Mouse (Mus musculus) adrenal gland, adult 2 months (tissue): ENCODE results near the gene Gm49405. TPM values are rescaled to one million over a fixed set of nuclear protein-coding genes. Genes with fewer than 3 reads are reported as not detected.
"Not testable (repeated sequence)": the region's sequence is repeated elsewhere in the genome, so short reads cannot be mapped to it uniquely, and the experiment has no call there.

Experiments
- DNase-seq: peaks from one replicate; pipeline ENCODE4 v3.0.0; 2021
- polyA plus RNA-seq: library from polyadenylated mRNA; depleted of rRNA; stranded (reverse); fragments of >200 nt; gene quantifications from 2 replicates; pipeline ENCODE4 v1.2.3, GENCODE M21; 2012
- total RNA-seq, 2 experiments: library from RNA; stranded (reverse); gene quantifications; 2 replicates each; pipeline ENCODE4 v1.2.3; 2021

Gm49405 gene
- total and polyA plus RNA-seq, 3 experiments, result 0.55 to 2.0 (median 0.69) TPM

GRCm38 (mm10) chr19:4014802-4015201, 14.4 kb downstream of the Gm49405 start:
- no peak for DNase-seq

- DNase-seq, result no peak
Measured at GRCm38 (mm10) chr19:4015635-4016034, 15.2 kb downstream of the Gm49405 start.

DNA sequence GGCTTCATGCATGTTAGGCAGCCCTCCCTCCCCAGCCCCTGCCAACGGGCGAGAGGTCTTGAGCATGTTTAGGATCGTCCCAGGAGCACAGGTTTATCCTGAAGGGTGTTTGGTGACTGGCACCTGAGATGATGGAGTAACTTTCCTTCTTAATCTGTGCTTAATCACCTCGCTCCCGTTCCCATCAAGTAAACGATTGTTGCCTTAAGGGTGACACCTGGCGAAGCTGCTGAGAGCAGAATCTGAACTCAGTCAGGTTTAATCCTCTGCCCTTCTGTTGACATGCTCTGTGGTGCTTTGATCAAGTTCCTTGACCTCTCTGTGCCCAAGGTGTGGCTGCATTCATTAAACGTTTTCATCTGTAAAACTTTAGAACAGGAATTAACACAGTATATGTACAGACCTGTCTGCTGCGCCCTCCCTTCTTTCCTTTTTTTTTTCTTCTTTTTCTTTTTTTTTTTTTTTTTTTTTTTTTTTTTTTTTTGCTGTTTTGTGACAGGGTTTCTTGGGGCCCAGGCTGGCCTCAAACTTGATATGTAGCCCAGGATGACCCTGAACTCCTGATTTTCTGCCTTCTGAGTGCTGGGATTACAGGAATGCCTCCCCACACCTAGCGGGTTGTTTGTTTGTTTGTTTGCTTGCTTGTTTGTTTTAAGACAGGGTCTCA, 17.6 kb downstream of the Gm49405 start:
- DNase-seq, result no peak

DNA sequence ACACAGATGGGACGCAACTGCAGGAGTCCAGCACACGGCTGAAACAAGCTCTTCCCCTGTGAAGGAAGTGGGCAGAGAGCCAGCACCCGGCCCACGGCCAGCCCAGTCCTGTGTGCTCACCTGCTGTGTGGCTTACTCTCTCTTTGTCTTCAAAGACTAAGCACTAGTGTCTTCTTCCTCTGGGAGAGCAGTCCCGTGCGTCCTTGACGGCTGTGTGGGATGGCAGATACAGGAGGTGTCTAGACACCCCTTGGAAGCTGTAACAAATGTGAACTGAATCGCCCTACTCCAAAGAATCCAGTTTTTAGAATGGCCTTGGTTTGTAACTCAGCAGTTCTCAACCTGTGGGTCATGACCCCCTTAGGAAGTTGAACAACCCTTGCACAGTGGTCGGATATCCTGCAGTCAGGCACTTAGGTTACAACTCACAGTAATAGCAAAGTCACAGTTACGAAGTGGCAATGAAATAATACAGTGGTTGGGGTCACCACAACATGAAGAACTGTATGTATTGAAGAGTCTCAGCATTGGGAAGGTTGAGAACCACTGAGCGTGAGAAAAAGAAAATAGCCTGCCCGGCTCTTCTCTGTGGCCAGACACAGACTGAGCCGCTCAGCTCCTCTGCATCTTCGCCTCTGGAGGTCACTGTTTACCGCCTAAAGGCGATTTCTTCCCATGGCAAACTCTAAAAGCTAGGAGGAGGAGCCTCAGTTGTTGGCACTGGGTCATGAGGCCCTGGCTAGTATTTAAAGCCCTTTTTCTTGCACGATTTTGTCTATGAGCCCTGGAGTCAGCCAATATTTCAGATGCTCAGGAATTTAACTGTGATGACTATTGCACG, 18.5 kb downstream of the Gm49405 start:
- peak; percentile 88 for DNase-seq

GRCm38 (mm10) chr19:4023185-4023584, 22.8 kb downstream of the Gm49405 start:
- DNase-seq, result no peak

DNA sequence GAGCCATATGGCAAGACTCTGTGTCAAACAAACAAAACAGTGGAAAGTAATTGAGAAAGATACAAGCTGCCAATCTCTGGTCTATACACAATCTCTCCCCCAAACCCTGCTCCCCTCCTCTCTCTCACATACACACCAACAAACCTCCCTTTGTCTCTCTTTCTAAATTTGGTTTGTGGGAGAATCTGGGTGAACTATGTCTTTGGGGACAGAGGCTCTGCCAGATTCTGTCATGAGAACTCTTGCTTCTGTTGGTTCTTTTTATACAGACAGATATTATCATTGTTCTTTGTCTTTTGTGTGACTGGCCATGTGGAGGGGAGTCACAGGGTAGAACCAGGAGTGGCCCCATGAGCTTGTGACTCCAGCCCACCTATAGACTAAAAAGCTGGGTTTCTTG, 27.1 kb downstream of the Gm49405 start:
- no peak for DNase-seq

GRCm38 (mm10) chr19:4032668-4033067, 32.2 kb downstream of the Gm49405 start:
- DNase-seq, result no peak

DNA sequence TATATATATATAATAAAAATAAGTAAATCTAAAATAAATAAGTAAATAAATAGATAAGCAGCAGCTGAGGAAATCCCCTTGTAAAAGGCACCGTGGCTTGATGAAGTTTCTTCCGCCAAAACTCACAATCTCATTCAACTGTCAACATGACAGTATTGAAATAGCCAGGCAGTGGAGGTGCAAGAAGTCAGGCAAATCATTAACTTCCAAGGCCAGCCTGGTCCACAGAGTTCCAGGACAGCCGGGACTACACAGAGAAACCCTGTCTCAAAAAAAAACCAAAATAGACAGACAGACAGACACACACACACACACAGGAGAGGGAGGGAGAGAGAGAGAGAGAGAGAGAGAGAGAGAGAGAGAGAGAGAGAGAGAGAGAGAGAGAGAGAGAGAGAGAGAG, 32.9 kb downstream of the Gm49405 start:
- no peak for DNase-seq

DNA sequence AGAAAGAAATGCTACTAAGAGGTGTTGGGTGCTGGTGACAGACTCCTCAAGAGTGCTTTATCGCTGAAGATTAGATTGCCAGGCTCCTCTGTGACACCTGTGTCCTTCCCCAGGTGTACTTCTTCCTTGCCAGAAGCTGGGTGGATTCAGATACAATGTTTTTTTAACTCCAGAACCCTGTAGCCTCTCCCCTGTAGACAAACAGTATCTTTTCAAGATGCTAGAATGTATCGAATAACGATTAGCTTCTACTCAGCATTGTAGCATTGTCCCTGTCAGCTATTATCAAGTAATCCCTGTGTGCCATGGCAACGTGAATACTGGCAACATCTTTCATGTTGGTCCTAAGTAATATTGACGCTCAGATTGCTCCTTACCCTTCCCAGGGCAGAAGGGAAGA, 33.3 kb downstream of the Gm49405 start:
- no peak for DNase-seq

- no peak for DNase-seq
Measured at GRCm38 (mm10) chr19:4036327-4037045, 36.1 kb downstream of the Gm49405 start.

GRCm38 (mm10) chr19:4037154-4037787, 36.8 kb downstream of the Gm49405 start:
- DNase-seq, result not testable (repeated sequence)

GRCm38 (mm10) chr19:4037788-4038232, 37.4 kb downstream of the Gm49405 start, which contains the start of gene Gstp1:
Gene Gstp1, minus strand, starts transcription at chr19:4037985.
- peak; percentile 93 for DNase-seq

GRCm38 (mm10) chr19:4040941-4041340, 40.5 kb downstream of the Gm49405 start:
- not testable (repeated sequence) for DNase-seq

DNA sequence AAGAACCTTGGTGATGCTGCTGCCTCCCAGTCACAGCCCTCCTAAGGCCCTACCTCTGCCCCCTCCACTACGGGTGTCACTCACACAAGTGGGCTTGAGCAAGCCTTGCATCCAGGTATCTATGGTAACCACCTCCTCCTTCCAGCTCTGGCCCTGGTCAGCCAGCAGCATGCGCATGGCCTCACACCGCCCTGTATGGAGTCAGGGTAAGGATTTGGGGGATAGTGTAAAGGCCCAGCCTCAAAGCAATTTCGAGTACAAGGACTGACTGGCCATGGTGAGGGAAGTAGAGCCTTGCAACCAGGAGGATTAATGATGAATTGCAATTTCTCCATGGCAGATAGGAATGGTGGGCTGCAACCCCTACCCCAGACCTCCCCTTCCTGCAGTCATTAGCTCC, 41.1 kb downstream of the Gm49405 start:
- not testable (repeated sequence) for DNase-seq

GRCm38 (mm10) chr19:4042124-4042523, 41.7 kb downstream of the Gm49405 start:
- no peak for DNase-seq

DNA sequence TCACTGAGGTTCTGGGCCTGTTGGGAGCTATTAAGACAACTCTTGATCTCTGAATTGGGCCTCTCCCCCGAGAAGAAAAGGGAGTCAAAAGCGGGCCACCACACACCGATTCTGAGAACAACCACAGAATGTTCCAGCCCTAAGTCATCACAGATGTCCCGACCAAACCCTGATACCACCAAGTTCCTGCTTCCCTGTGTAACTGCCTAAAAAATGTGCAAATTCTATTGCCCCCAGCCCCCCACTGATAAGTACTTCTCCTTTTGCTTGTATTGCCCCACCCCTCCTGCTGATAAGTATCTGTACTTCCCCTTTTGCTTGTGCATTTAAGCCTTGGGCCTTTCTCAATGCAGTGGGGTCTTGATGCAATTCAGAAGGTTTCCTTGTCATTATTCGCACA, 43.7 kb downstream of the Gm49405 start:
- not testable (repeated sequence) for DNase-seq

GRCm38 (mm10) chr19:4045966-4046865, 45.8 kb downstream of the Gm49405 start, which contains the start of gene Gstp2:
Gene Gstp2, minus strand, starts transcription at chr19:4046023.
- DNase-seq, result peak; percentile 89

DNA sequence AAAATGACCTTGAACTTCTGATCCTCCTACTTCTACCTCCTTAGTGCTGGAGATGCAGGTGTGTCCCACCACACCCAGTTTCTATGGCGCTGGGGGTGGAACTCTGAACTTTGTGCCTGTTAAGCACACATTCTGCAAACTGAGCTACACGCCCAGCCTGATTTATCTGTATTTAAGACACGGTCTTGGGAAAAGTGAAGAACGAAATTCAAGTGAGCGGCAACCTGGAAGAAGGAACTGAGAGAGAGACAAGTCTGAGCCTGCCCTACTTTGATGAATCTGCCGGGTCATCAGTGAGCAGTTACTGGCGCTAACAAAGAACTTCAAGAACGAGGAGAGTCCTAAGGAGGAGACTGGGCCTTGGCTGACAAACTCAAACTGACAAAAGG, 46.4 kb downstream of the Gm49405 start:
- DNase-seq, result no peak

- DNase-seq, result peak; percentile 80
Measured at GRCm38 (mm10) chr19:4047859-4048258, 47.4 kb downstream of the Gm49405 start.

- DNase-seq, result not testable (repeated sequence)
Measured at GRCm38 (mm10) chr19:4049069-4049468, 48.6 kb downstream of the Gm49405 start.

DNA sequence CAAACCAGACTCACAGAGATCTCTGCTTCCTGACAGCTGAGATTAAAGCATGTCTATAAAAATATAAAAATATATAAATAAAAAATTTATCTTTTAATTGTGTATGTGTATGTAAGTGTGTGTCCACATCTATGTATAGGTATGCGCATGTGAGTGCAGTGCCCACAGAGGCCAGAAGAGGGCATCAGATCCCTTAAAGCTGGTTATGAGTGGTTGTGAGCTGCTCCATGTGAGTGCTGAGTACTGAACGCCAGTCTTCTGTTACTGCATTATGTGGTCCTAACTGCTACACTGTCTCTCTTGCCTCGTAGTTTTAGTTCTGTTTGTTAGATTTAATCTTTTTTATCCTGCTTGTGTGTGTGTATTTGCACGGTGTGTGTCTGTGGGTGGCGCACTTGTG, 50.6 kb downstream of the Gm49405 start:
- no peak for DNase-seq
